Mouse (Mus musculus): ENCODE results near the gene Sec24a. TPM values are rescaled to one million over a fixed set of nuclear protein-coding genes. Genes with fewer than 3 reads are reported as not detected.

The Sec24a gene
- polyA plus RNA-seq, 1 experiment from 2014 or later = 17.0 TPM

GRCm38 (mm10) chr11:51653736-51654135 lies 109.7 kb downstream of the Sec24a start:
- 83% methylated on average over 6 of the region's 6 CpGs for WGBS
- H3K9ac ChIP-seq = no peak overlapping the region
- H3K4me1 ChIP-seq = peaks cover 32% of the 10 kb centered on the region
- H3K4me3 ChIP-seq = no peak overlapping the region
- no peaks in the 10 kb centered on the region for H3K27me3 ChIP-seq
- peaks cover 11% of the 10 kb centered on the region; the same call in 1 of the 2 replicates for H3K36me3 ChIP-seq
- no peaks in the 10 kb centered on the region for H3K9me3 ChIP-seq
- no peak for ATAC-seq (ENCODE audit: insufficient number of reproducible peaks, low FRiP score, low TSS enrichment, low read depth)
- no peak overlapping the region for H3K4me2 ChIP-seq
- H3K27ac ChIP-seq = no peak overlapping the region

- peaks cover 11% of the 10 kb centered on the region; the same call in 1 of the 2 replicates for H3K36me3 ChIP-seq
- H3K4me3 ChIP-seq = no peak overlapping the region
- H3K4me1 ChIP-seq = peaks cover 30% of the 10 kb centered on the region
- no peak overlapping the region for H3K27ac ChIP-seq
- no peak overlapping the region for H3K4me2 ChIP-seq
- H3K9ac ChIP-seq = no peak overlapping the region
- WGBS = 92% methylated on average over 4 of the region's 4 CpGs
- H3K9me3 ChIP-seq = no peaks in the 10 kb centered on the region
- ATAC-seq (ENCODE audit: insufficient number of reproducible peaks, low FRiP score, low TSS enrichment, low read depth) = no peak
- H3K27me3 ChIP-seq = no peaks in the 10 kb centered on the region
Observed at GRCm38 (mm10) chr11:51652889-51653418, 110.5 kb downstream of the Sec24a start.

- peak; percentile 66 for ATAC-seq (ENCODE audit: insufficient number of reproducible peaks, low FRiP score, low TSS enrichment, low read depth)
- Histone ChIP-seq H3K27me3 (no peaks in the 10 kb centered on the region), H3K9ac (peak within 1 kb of the TSS; percentile 76), H3K36me3 (peaks cover 7% of the 10 kb centered on the region; the same call in 1 of the 2 replicates), H3K4me3 (peak within 1 kb of the TSS; percentile 67), H3K4me1 (peaks cover 29% of the 10 kb centered on the region), H3K9me3 (no peaks in the 10 kb centered on the region), H3K4me2 (peak within 1 kb of the TSS; percentile 92), H3K27ac (peak within 1 kb of the TSS; percentile 80)
- WGBS = under 1% methylated on average over 68 of the region's 70 CpGs
Observed at GRCm38 (mm10) chr11:51650691-51651515, 112.5 kb downstream of the Sec24a start, which contains the start of the genes N4bp3 and D930048N14Rik. TSS of gene N4bp3 (minus strand) at chr11:51650842. TSS of gene D930048N14Rik (plus strand) at chr11:51650954.

- Histone ChIP-seq H3K4me1 (peaks cover 33% of the 10 kb centered on the region), H3K36me3 (peaks cover 8% of the 10 kb centered on the region), H3K27ac (peak overlapping the region; percentile 80), H3K27me3 (no peaks in the 10 kb centered on the region), H3K4me3 (peak overlapping the region; percentile 67), H3K9me3 (no peaks in the 10 kb centered on the region), H3K4me2 (peak overlapping the region; percentile 92), H3K9ac (peak overlapping the region; percentile 76)
- ATAC-seq (ENCODE audit: insufficient number of reproducible peaks, low FRiP score, low TSS enrichment, low read depth) = peak; percentile 16; the same call in 1 of the 2 replicates
- 1% methylated on average over 30 of the region's 30 CpGs for WGBS
Observed at GRCm38 (mm10) chr11:51650261-51650660, 113.2 kb downstream of the Sec24a start.

- ATAC-seq (ENCODE audit: insufficient number of reproducible peaks, low FRiP score, low TSS enrichment, low read depth) = no peak
- peaks cover 9% of the 10 kb centered on the region for H3K36me3 ChIP-seq
- H3K4me2 ChIP-seq = peak overlapping the region; percentile 92
- peak overlapping the region; percentile 76 for H3K9ac ChIP-seq
- H3K27ac ChIP-seq = peak overlapping the region; percentile 80
- peaks cover 35% of the 10 kb centered on the region for H3K4me1 ChIP-seq
- whole genome bisulfite sequencing = under 1% methylated on average over 7 of the region's 7 CpGs
- no peaks in the 10 kb centered on the region for H3K27me3 ChIP-seq
- no peaks in the 10 kb centered on the region for H3K9me3 ChIP-seq
- H3K4me3 ChIP-seq = peak overlapping the region; percentile 67
Observed at GRCm38 (mm10) chr11:51649889-51650199, 113.6 kb downstream of the Sec24a start.

GRCm38 (mm10) chr11:51649111-51649888 lies 114.1 kb downstream of the Sec24a start:
- peaks cover 11% of the 10 kb centered on the region for H3K36me3 ChIP-seq
- peak overlapping the region; percentile 92 for H3K4me2 ChIP-seq
- no peak for ATAC-seq (ENCODE audit: insufficient number of reproducible peaks, low FRiP score, low TSS enrichment, low read depth)
- WGBS = 34% methylated on average over 11 of the region's 11 CpGs
- H3K27ac ChIP-seq = peak overlapping the region; percentile 80
- H3K4me1 ChIP-seq = peaks cover 35% of the 10 kb centered on the region
- H3K9me3 ChIP-seq = no peaks in the 10 kb centered on the region
- H3K4me3 ChIP-seq = peak overlapping the region; percentile 67
- H3K9ac ChIP-seq = peak overlapping the region; percentile 76
- H3K27me3 ChIP-seq = no peaks in the 10 kb centered on the region

- Histone ChIP-seq H3K4me1 (peaks cover 43% of the 10 kb centered on the region), H3K9ac (peak overlapping the region; percentile 10; the same call in 1 of the 2 replicates), H3K4me2 (peak overlapping the region; percentile 92), H3K9me3 (no peaks in the 10 kb centered on the region), H3K4me3 (peak overlapping the region; percentile 67), H3K27me3 (no peaks in the 10 kb centered on the region), H3K27ac (peak overlapping the region; percentile 80; the same call in 1 of the 2 replicates), H3K36me3 (peaks cover 17% of the 10 kb centered on the region)
- 23% methylated on average over 3 of the region's 3 CpGs for WGBS
- no peak for ATAC-seq (ENCODE audit: insufficient number of reproducible peaks, low FRiP score, low TSS enrichment, low read depth)
Observed at GRCm38 (mm10) chr11:51648566-51648965, 114.9 kb downstream of the Sec24a start.

GRCm38 (mm10) chr11:51646751-51647667 lies 116.4 kb downstream of the Sec24a start:
- H3K9me3 ChIP-seq = no peaks in the 10 kb centered on the region
- no peak overlapping the region for H3K4me3 ChIP-seq
- H3K9ac ChIP-seq = no peak overlapping the region
- H3K4me2 ChIP-seq = no peak overlapping the region; the same call in 1 of the 2 replicates
- H3K27ac ChIP-seq = peak overlapping the region; percentile 1; the same call in 1 of the 2 replicates
- H3K4me1 ChIP-seq = peaks cover 51% of the 10 kb centered on the region
- 57% methylated on average over 15 of the region's 15 CpGs for WGBS
- no peaks in the 10 kb centered on the region for H3K27me3 ChIP-seq
- no peak for ATAC-seq (ENCODE audit: insufficient number of reproducible peaks, low FRiP score, low TSS enrichment, low read depth)
- H3K36me3 ChIP-seq = peaks cover 29% of the 10 kb centered on the region

- ATAC-seq (ENCODE audit: insufficient number of reproducible peaks, low FRiP score, low TSS enrichment, low read depth) = no peak
- Histone ChIP-seq H3K9me3 (no peaks in the 10 kb centered on the region), H3K36me3 (peaks cover 29% of the 10 kb centered on the region), H3K4me1 (peaks cover 54% of the 10 kb centered on the region), H3K4me3 (no peak overlapping the region), H3K4me2 (no peak overlapping the region), H3K27ac (0 out of 2 replicates have a peak overlapping the region, but pooled peaks have one; percentile 17), H3K9ac (no peak overlapping the region), H3K27me3 (no peaks in the 10 kb centered on the region)
- 67% methylated on average over 7 of the region's 7 CpGs for WGBS
Observed at GRCm38 (mm10) chr11:51646245-51646644, 117.2 kb downstream of the Sec24a start.

- no peak overlapping the region for H3K4me2 ChIP-seq
- peak overlapping the region; percentile 43; the same call in 1 of the 2 replicates for H3K27ac ChIP-seq
- no peak overlapping the region for H3K4me3 ChIP-seq
- no peak overlapping the region for H3K9ac ChIP-seq
- H3K27me3 ChIP-seq = no peaks in the 10 kb centered on the region
- no peaks in the 10 kb centered on the region for H3K9me3 ChIP-seq
- peaks cover 29% of the 10 kb centered on the region for H3K36me3 ChIP-seq
- ATAC-seq (ENCODE audit: insufficient number of reproducible peaks, low FRiP score, low TSS enrichment, low read depth) = no peak
- peaks cover 61% of the 10 kb centered on the region for H3K4me1 ChIP-seq
- 71% methylated on average over 13 of the region's 13 CpGs for WGBS
Observed at GRCm38 (mm10) chr11:51645293-51645692, 118.1 kb downstream of the Sec24a start.

GRCm38 (mm10) chr11:51644217-51644616 lies 119.2 kb downstream of the Sec24a start:
- 69% methylated on average over 16 of the region's 16 CpGs for WGBS
- Histone ChIP-seq H3K4me3 (no peak overlapping the region), H3K27ac (peak overlapping the region; percentile 64; the same call in 1 of the 2 replicates)

More at GRCm38 (mm10) chr11:51644217-51644616, 119.2 kb downstream of the Sec24a start:
- Histone ChIP-seq H3K9ac (no peak overlapping the region), H3K27me3 (no peaks in the 10 kb centered on the region), H3K4me1 (peaks cover 51% of the 10 kb centered on the region), H3K9me3 (no peaks in the 10 kb centered on the region), H3K36me3 (peaks cover 29% of the 10 kb centered on the region), H3K4me2 (no peak overlapping the region)
- no peak for ATAC-seq (ENCODE audit: insufficient number of reproducible peaks, low FRiP score, low TSS enrichment, low read depth)

Measured in limb, embryonic 15.5 days (tissue).